Mouse (Mus musculus) retina, postnatal 7 days (tissue): Measurements from ENCODE around the gene Gla.

Source experiments
- DNase-seq: peaks from one replicate; pipeline ENCODE4 v3.0.0-alpha.2; 2012; ENCODE audit warnings: low read depth, low spot score

The Gla gene

DNA sequence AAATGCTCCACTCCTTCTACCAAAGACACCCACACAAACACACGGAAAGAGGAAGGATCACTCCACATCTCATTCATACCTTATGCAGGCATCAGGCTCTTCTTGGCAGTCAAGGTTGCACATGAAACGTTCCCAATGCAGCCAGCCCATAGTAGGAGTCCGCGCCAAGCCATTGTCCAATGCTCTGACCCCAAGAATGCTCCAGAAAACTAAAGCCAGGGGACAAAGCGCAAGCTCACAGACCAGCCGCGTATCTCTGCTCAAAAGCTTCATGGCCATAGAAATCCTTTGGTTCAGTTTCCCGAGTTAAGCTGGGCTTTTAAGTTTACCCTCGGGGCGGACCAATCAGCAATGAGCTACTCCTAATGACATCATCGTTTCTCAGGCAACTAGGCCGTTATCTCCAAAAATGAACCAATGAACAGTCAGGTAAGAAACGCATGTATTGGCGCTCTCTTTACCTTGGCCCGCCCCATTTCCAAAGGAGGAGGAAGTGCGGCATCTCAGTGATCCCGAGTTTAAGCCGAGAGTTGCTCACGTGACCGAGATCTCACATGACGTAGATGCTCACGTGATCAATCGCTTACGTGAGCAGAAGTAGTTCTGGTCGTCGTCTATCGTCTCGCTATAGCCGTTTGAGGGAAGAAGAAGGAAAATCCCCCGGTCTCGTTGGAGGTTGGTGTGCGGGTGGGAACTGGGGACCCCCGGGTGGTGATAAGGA lies at the start of gene Gla, which contains the start of gene Hnrnph2:
TSS of gene Gla (minus strand) at position 467 of the 721 bp plus-strand sequence.
TSS of gene Hnrnph2 (plus strand) at position 521 of the 721 bp plus-strand sequence.
- peak; percentile 92 for DNase-seq

GRCm38 (mm10) chrX:134648031-134648692 lies 47.2 kb upstream of the Gla start:
- DNase-seq: peak; percentile 60

DNA sequence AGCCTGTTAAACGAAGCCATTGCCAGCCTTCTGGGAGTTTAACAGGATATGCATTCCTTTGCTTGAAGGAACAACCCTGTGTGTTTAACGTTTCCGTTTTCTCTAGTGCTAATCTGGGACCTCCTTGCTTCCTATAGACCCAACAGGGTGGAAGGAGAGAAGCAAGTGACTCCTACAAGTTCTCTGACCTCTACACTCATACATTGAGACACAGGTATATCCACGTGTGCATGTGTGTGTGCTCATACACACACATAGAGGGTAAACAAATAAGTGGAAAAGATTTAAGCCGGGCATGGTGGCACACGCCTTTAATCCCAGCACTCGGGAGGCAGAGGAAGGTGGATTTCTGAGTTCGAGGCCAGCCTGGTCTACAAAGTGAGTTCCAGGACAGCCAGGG lies 46.5 kb upstream of the Gla start:
- DNase-seq: no peak

DNA sequence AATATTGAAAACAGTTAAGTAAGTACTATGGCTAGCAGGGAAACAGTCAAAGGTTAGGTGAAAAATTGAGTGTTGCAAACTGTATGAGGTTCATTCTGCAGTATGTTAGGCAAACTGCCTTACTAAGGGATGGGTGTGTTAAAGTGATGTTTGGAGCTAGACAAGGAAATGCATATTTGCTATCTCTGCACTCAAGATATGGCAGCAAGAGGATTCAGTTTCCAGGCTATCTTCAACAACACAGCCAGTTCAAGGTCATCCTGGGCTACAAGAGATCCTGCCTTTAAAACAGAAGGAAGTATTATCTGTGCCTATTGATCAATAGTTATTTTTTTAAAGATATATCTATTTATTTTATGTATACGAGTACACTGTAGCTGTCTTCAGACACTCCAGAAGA lies 45.4 kb upstream of the Gla start:
- DNase-seq: no peak

DNA sequence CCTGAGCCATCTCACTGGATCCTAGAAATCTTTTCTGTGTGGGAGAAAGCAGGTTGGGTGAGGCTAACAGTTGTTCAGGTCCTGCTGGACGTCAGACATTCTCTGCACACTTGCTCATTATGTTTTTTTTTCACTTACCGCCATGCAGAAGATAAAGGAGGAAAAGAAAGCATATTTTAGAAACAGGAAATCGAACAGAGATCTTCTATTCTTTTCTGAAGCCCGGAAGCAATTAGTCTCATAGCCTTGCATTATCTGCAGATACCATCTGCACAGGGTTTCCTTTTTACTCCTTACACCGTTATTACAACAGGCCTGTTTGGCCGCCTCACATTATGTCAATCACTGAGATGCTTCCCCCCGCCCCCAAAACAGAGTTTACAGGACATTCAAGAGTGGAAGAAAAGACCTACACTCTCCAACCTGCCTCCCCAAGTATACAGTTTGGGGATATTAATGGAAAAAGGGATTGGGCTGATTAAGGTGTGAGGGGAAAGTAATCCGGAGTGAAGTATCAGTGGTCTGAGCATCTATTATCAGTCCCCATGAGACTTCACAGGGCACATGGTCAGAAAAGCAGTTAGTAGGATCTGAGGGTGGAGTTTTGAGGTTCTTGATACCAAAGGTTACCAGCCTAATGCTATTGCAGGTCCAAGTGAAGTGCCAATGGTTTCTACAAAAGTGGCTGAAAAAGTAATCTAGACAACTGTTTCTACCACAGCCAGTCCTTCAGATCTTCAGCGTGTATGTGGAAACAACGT lies 40.3 kb upstream of the Gla start:
- DNase-seq: no peak

DNA sequence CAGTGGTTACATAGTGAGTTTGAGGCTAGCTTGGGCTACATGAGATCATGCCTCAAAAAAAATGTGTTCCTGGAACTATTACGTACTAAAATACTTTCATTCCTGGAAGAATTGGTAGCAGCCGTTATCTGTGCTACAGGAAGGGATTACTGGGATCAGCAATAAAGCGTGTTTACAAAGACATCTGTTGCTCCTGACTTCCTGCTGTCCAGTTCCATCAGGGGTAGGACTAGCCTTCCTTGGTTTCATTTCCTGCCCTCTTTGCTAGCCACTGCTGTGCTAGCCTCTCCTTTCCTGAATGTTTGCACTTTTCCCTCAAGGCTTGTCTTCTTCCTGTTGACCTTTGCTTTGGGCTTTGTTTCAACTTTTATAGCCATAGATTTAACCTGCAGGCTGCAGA lies 34.9 kb upstream of the Gla start:
- DNase-seq: no peak

GRCm38 (mm10) chrX:134635111-134635510 lies 34.2 kb upstream of the Gla start:
- no peak for DNase-seq

GRCm38 (mm10) chrX:134632710-134633109 lies 31.8 kb upstream of the Gla start:
- no peak for DNase-seq

- no peak for DNase-seq
These were observed 27.3 kb upstream of the Gla start for GRCm38 (mm10) chrX:134628200-134628599.

DNA sequence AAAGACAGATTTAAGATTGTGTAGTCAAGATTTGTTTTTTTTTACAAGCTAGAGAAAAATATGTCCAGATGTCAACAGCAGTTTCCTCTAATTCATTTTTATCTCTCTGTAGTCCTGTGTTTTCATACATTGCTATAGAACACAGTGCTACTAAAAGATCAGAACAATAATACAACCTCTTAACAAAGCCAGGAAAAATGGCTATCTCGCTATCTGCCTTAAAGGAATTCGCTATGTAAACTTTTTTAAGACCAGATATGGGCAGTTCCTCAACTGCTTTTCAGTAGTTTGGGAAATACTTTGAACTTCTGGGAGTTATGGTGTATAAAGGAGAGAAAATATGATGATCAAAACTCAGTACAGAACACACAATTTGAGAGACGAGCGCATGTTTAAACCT lies 22.4 kb upstream of the Gla start:
- DNase-seq: no peak

GRCm38 (mm10) chrX:134621685-134622084 lies 20.8 kb upstream of the Gla start:
- no peak for DNase-seq

DNA sequence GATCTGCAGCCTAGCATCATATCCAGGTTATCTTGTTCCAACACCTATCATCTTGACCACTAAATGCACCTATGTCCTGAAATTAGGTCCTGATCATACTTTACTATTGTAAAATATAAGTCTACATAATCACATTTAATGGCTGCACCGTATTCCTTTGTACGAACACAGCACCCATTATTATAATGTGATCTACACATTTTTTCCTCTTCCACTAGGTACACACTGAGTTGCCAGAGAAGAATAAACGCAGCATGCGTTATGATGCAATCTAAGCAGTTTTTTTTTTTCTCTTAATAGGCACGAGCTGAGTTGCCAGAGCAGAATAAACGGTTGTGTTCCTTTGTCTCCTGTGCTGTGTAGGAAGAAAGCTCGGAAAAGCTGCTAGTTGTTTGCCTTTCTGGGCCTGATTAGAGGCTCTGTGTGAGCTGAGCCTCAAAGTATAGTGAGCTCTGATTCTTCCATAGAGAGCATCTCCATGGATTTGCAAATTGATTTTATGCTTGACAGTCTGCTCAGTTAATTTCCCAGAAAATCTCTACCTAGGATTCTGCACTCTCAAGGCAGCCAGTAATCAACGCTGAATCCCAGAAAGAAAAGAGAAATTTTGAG lies 19.4 kb upstream of the Gla start:
- DNase-seq: no peak

- no peak for DNase-seq
These were observed 18.8 kb upstream of the Gla start for GRCm38 (mm10) chrX:134619695-134620094.

DNA sequence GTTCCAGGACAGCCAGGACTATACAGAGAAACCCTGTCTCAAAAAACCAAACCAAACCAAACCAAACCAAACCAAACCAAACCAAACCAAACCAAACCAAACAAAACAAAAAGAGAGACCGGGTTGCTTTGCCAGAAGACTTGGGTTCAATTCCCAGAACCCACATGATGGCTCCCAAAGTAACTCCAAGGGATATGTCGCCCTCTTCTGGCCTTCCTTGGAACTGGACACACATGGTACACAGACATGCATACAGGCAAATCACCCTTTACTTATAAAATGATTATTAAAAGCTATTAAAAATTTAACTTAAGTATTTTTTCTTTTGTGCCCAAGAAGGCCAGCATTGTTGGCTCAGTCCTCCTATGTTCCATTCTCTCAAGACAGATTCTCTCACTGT lies 13.4 kb upstream of the Gla start:
- no peak for DNase-seq

DNA sequence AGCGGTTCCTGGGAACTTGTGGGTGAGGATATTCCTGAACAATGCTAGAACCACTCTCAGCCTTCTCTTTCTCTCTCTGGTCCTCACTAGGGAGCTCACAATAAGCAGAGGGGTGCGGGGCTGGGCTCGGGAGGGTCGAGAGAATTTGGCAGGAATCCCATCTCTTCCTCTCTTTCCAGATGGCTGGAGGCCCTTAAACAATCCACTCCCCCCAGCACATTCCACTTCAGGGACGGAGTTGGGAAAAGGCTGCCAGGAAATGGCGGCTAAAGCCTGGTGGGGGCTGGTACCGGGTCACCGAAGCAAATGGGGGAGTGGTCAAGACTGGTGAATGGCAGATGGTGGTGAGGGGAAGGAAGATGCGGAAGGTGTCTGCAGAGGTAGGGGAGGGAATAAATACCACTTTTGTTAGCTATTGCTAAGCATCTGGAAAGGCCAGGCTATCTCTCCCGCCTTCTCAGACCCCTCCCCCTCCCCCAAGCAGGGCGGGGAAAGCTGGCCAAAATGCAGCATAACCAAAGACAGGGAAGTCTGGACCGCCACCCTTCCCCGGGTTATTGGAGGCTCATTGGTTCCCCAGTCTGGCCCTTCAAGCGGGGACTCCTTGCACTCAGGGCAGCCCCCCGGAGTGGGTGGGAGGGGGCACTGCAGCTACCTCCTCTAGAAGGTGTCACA lies 11.5 kb upstream of the Gla start:
- DNase-seq: no peak

GRCm38 (mm10) chrX:134610984-134611383 lies 10.1 kb upstream of the Gla start:
- DNase-seq: no peak

DNA sequence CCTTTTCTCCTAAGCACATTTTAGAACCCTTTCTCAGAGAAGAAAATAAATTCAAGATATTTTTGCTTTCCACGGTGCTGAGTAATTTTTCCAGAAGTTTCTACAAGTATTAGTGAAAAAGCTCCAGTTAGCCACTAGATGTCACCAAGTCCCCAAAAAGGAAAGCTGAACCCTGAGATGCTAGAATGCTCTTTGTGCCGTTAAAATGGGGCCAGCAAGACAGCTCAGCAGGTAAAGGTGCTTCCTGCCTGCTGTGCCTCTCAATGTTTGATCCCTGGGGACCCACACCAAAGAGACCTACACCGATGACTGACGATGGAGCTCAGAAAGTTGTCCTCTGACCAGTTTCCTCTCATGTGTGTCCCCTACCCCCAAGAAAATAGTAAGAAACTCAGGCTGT lies 8.5 kb upstream of the Gla start:
- no peak for DNase-seq

- no peak for DNase-seq
These were observed 625 bp upstream of the Gla start for GRCm38 (mm10) chrX:134601380-134602120.

DNA sequence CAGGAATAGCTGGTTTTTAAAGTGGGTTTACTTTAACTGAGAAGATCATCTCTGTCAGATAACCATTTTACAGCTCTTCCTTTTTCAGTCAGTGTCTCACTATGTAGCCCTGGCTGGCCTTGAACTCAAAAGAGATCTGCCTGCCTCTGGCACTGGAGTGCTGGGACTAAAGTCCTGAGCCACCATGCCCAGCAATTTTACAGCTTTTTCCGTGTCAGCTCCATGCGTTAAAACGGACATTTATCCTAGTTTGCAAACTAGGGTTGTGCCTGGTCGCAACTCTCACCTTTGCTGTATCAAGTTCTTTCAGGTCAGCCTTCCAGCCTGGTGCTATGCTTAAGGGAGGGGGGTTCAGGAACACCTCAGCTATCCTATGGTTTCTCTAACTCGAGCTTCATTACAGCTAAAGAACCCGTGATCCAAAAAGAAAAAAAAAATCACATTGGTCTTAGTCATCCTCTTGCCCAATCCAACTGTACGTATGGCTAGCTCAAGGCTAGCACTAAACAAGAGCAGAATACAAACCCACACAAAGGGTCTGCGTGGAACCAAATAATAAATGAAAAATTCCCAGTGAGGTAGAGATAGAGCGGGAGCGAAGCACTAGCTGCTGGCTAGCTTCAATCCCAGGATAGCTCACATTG lies 881 bp downstream of the Gla start:
- no peak for DNase-seq

- DNase-seq: no peak
These were observed 11.1 kb downstream of the Gla start for GRCm38 (mm10) chrX:134589836-134590235.
